Mouse (Mus musculus) layer of hippocampus, adult 2 months (tissue): ENCODE data around the gene Gpr149. TPM values are rescaled to one million over a fixed set of nuclear protein-coding genes. Genes with fewer than 3 reads are reported as not detected.

Experiments
- DNase-seq, 2 experiments: peaks; one replicate each; pipeline ENCODE4 v3.0.0; 2022; ENCODE audit warnings: low spot score in 2 of 2
- H3K27ac ChIP-seq: fragments of 200-600 bp; 2 replicates; pipeline ENCODE4 v1.8.1; 2022
- H3K4me3 ChIP-seq: fragments of 200-600 bp; 2 replicates; pipeline ENCODE4 v1.8.1; 2022; ENCODE audit warnings: mild to moderate bottlenecking
- CTCF ChIP-seq: fragments of 200-600 bp; conservative IDR thresholded peaks from 2 replicates; pipeline ENCODE4 v1.8.1; 2022; ENCODE audit warnings: antibody characterized with exemption, mild to moderate bottlenecking, moderate library complexity
- long read RNA-seq, 2 experiments: library from polyadenylated mRNA; stranded (forward); transcript quantifications; one replicate each; pipeline ENCODE4 v2.0.0; 2021; ENCODE audit warnings: borderline mapping rate in 2 of 2
- total RNA-seq, 2 experiments: library from RNA; stranded (reverse); gene quantifications; 2 replicates each; pipeline ENCODE4 v1.2.3; 2021

The Gpr149 gene
- under 1 TPM; 0.49 to 0.87 TPM for total RNA-seq
- long read RNA-seq, experiment 1 = 0 reads
- long read RNA-seq, experiment 2 = 0 reads

DNA sequence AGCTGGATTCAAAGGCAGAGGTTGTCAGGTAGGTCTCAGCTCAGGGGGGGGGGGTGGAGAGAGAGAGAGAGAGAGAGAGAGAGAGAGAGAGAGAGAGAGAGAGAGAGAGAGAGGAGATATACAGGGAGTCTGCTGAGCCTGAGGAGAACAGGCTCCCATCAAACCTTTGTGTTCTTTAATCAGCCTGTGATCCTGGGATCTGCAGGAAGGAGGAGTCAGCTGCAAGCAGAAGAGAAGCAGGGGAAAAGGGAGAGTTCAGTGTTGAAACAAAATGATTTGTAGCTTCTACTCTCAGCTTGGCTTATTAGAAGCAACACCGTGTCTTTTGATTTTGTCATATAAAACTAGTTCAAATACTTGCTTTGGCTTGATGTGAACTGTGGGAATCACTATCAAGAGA lies at the start of gene Gpr149:
TSS of gene Gpr149 (minus strand) at position 168 of the 400 bp plus-strand sequence.
- Histone ChIP-seq H3K27ac (no peak within 1 kb of the TSS), H3K4me3 (peak within 1 kb of the TSS; percentile 52)
- no peak for DNase-seq
- no peak for TF ChIP-seq CTCF

DNA sequence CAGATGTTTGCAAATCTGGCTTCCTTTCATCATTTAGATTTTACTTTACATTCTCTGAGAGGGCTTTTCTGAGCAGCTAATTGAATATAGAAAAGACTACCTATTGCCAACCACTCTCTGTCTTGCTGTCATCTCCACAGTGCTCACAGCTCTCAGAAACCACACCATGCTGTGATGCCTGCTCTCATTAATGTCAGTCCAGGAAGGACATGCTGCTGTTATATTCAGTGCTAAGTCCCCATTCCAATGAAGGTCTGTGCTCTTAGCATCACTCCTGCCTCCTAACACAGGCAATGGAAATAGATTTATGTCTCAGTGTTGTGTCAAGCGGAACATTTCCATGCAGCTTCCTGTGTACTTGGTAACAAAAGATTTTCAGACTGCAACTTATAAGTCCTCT lies 45.6 kb upstream of the Gpr149 start:
- TF ChIP-seq CTCF = no peak
- no peak for DNase-seq
- no peak overlapping the region for H3K4me3 ChIP-seq
- H3K27ac ChIP-seq = no peak overlapping the region

DNA sequence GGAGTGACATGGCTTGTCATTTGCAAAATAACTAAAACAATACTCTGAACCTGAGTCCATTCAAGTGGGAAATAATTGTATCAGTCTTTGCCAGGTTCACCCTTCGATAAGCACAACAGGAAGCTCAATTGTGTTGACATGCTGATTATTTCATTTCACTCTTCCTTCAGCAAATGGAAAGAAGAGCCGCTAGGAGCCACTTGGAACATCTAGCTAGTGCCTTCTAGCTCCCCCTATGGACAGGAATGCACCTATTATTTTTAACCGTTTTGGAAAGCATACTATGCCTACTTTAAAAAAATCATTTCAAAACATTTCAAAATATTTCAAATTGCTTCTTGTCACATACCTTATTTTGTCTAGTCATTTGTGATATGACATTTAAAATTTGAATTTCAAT lies 5.9 kb upstream of the Gpr149 start:
- H3K27ac ChIP-seq = no peak overlapping the region
- H3K4me3 ChIP-seq = no peak overlapping the region
- no peak for DNase-seq
- TF ChIP-seq CTCF = peak; percentile 40

DNA sequence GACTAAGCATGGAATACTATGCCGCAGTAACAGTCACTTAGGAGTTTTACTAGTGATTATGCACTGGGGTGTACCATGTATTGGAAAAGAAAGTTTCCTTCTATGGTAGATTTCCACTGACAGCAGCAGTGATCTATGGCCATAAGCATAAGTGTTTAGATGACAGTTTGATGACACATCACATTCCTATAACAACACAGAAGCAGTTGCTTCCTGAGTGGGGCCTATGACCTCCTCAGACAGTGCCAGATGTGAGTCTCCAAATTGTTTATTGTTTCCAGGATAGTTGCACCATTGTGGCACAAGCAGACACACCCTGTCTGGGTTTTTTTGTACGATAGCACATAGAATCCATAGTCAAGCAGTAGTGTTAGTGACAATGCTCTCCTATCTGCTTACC lies 991 bp upstream of the Gpr149 start:
- DNase-seq = no peak
- TF ChIP-seq CTCF = no peak
- Histone ChIP-seq H3K4me3 (no peak overlapping the region), H3K27ac (no peak overlapping the region)

DNA sequence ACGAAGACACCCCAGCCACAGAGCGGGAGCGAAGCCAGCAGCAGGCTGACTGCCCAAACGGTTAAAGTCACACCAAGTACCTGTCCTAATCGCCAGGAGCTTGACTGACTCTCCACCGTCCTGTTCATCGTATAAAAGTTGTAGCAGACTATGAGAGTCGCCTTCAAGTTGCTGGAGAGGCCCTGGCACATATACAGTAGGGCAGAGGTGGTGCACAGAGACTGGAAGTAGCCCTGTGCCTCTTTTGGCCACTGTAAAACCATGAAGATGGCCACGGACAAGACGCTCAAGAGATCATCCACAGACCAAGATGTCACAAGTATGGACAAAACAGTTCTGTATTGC lies 921 bp downstream of the Gpr149 start:
- Histone ChIP-seq H3K27ac (no peak overlapping the region), H3K4me3 (peak overlapping the region; percentile 52)
- TF ChIP-seq CTCF = no peak
- DNase-seq = no peak

DNA sequence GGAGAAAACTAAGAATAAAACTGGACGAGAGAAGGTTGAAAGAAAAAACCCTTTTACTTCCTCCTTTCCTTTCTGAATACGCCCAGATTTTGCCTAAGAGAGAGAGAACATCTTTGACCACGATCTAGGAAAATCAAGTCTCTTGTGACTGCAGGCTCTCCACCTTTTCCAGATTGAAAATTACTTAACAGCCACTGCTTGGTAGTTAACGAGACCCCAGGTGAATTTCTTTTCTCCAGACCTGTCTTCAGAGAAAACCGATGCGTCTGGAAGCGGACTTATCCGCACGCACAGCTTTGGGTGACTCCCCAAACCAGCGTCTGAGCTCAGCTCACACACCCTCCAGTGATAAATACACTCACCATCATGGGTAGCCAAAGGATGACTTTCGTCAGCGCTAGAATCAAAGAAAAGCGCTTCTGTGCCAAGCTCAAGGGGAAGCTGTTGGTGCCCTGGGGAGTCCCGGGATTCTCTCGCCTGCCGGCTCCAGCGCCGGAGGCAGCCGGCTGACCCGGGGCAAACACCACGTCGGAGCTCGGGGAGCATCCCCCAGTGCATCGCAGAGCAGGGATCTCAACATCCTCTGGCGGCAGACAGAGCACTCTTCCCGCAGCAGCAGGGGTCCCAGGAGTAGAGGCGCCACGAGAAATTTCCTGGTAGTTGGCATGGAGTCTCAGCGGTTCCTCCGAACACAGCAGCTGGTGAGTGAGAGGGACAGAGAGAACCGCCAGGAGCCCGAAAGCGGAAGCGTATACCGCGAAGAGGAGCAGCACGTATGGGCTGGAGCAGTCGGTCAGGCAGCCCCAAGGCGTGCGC lies 1.5 kb downstream of the Gpr149 start:
- DNase-seq = no peak
- Histone ChIP-seq H3K27ac (no peak overlapping the region), H3K4me3 (peak overlapping the region; percentile 52)
- TF ChIP-seq CTCF = no peak

DNA sequence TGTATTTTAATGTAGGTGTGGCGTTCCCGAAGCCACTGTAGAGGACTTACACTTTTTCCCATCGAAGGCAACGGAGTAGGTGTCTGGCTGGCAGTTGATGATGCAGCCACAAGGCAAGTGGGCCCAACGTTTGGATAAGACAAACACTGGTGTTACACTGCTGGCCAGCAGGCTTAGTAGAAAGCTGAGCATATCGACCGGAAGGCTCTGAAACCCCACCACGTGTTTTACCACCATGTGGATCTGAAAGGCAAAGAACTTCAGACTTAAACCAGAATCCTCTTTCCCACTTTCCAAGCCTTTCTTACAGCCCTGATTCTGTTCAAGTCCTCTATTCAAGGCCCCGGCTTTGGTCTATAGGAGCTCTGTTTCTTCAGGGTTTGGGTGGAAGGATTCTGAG lies 2.5 kb downstream of the Gpr149 start:
- Histone ChIP-seq H3K27ac (no peak overlapping the region), H3K4me3 (no peak overlapping the region)
- no peak for TF ChIP-seq CTCF
- no peak for DNase-seq

DNA sequence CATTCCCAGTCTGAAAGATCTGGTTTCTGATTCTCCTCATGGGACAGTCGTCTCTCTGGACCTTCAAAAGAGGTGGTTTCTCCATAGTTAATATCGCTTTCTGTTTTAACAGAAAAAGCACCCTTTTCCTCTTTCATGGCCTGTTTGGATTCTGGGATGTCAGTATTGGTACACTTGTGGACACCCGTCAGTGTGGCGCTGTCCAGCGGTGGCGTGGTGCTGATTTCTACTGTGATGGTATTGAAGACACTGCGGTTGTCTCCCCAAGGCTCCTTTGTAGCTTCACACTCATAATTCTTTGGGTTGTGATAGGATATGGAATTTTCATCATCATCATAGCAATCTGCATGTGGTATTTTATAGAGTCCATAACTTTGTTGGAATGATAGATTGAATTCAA lies 10.1 kb downstream of the Gpr149 start:
- no peak for TF ChIP-seq CTCF
- H3K4me3 ChIP-seq = no peak overlapping the region
- no peak for DNase-seq

DNA sequence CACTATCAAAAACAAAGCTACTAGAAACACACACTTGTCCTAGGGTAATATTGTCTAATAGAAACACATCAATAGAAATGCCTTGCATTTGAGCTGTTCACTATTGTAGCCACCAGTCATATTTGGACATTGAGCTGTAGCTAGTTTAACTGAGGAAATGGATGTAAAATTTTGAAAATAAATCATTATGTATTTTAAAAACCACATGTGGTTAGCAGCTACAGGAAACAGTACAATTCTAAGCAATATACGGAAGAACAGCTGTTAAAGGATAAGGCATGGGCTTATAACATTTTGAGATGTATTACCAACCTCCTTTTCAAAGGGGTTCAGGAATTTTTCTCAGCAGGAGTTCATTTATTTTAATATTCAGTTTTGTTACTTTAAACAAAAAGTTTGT lies 19.9 kb downstream of the Gpr149 start:
- DNase-seq = no peak
- Histone ChIP-seq H3K4me3 (no peak overlapping the region), H3K27ac (no peak overlapping the region)
- TF ChIP-seq CTCF = no peak

More for the DNA sequence above, 10.1 kb downstream of the Gpr149 start:
- no peak overlapping the region for H3K27ac ChIP-seq

DNA sequence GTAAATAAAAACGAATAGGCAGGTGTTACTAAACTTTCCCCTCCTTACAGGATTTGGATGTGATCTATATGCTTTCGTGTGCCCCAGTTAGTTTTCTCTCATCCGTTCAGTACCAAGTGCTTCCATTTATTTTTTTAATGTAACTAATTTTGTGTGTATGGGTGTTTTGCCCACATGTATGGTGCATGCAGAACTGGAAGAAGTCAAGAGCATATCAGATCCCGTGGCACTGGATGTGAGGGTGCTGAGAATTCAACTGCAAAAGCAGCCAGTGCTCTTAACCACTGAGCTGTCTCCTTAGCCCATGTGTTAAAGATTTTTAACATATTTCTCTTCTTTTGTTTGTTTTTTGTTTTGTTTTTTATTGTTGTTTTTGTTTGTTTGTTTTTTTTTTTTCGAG lies 77.3 kb downstream of the Gpr149 start:
- H3K27ac ChIP-seq = no peak overlapping the region
- no peak for DNase-seq
- peak overlapping the region; percentile 25; the same call in 1 of the 2 replicates for H3K4me3 ChIP-seq
- TF ChIP-seq CTCF = no peak

DNA sequence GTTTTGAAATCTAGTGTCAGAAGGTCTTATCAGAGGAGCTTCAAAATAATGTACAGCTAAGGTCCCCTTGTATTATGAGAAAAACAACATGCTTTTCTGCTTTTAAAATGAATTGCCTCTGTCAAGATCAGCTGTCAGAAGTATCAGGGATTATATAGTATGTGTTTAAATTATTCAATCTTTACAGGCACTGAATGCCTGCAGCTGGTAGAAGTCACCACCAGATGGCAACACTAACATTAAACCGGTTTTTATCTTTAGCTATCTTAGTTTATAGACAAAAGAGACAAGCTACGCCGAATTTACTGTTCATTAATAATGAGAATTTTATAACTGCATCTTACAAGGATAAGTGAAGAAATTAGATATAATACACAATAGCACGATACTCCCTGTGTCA lies 77.8 kb downstream of the Gpr149 start:
- peak overlapping the region; percentile 25; the same call in 1 of the 2 replicates for H3K4me3 ChIP-seq
- peak; percentile 17 to 43 for DNase-seq
- TF ChIP-seq CTCF = peak; percentile 89

DNA sequence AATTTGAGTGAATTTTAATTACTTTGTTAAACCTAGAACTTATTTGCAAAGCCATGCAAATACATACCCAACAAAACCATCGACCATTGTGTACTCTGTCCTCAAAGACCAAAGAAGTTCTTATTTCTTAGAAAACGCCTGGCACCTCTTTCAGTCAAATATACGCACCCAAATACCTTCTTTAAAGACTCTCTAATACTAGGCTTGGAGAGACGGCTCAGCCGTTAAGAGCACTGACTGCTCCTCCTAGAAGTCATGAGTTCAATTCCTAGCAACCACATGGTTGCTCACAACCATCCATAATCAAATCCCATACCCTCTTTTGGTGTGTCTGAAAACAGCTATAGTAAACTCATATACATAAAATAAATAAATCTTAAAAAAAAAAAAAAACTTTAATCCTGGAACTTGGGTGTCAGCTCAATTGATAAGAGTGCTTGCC lies 97.7 kb downstream of the Gpr149 start:
- DNase-seq = no peak
- Histone ChIP-seq H3K4me3 (peak overlapping the region; percentile 93), H3K27ac (no peak overlapping the region)
- no peak for TF ChIP-seq CTCF

More for the DNA sequence above, 77.8 kb downstream of the Gpr149 start:
- no peak overlapping the region for H3K27ac ChIP-seq

DNA sequence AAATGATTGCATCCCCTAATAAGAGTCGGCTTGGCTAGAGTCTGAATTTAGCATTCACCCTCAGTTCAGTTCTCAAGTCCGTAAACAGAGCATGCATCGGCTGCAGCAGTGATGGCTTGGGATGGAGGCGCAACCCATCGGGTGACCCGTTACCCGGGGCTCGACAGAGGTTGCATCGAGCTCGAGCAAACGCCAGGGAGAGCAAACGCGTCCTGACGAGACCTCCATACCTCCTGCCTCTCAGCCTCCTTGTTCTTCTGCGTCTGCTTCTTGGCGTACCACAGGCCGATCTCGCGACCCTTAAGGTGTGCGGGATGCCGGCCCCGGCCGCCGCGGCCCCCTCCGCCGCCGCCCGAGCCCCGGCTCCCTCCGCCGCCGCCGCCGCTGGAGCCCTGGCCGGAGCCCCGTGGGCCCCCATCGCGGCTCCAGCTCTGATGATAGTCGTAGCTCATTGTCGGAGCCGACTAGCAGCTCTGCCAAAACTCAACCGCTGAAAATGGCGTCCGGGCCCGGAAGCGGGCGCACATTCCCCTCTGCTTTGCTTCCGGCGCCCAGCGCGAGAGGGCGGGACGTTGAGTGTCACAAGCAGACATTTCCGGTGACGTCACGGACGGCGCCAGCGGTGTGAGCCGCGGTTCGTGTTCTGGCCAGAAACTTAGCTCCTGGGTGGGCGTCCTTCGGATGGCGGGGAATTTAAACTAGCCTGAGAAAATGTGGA lies 98.3 kb downstream of the Gpr149 start, which contains the start of gene Dhx36:
TSS of gene Dhx36 (minus strand) at position 517 of the 718 bp plus-strand sequence.
- Histone ChIP-seq H3K27ac (peak within 1 kb of the TSS; percentile 87), H3K4me3 (peak within 1 kb of the TSS; percentile 93)
- TF ChIP-seq CTCF = peak; percentile 44
- DNase-seq = peak; percentile 97 to 99
